Mouse (Mus musculus) ovary, adult 2 months (tissue): ENCODE results near the gene Sfta2. TPM values are rescaled to one million over a fixed set of nuclear protein-coding genes. Genes with fewer than 3 reads are reported as not detected.

Source experiments
- polyA plus RNA-seq: library from polyadenylated mRNA; depleted of rRNA; stranded (reverse); fragments of >200 nt; gene quantifications from 2 replicates; pipeline ENCODE4 v1.2.3, GENCODE M21; 2012; rRNA removed

Sfta2 gene
- polyA plus RNA-seq: 0.29 TPM in 1 of 2 replicates, not detected in the other

GRCm38 (mm10) chr17:35601249-35601648, at the start of gene Sfta2:
Gene Sfta2, plus strand, starts transcription at chr17:35601549.

DNA sequence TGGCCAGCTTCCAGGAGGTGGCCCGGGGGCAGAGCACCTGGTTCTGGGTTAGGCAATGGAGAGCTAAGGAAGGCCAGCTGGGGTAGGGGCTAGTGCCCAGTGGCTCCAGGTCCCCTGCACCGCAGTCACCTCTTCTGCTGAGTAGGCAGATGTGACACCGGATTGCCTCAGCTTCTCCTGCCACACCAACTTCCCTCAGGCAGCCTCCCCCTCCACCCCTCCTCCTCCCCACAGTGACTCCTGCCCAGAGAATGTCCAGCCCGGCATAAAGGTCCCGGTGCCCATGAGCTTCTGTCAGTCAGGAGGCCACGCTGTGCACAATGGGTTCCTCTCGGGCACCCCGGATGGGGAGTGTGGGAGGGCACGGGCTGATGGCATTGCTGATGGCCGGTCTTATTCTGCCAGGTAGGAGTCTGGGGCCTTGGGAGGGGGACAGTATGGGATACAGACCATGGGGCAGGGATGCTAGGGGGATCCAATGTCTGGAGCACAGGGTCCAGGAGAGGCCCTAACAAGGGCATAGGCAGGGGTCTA, 49.4 kb upstream of the Sfta2 start, which contains the start of gene Cdsn:
TSS of gene Cdsn (plus strand) at position 248 of the 534 bp plus-strand sequence.

DNA sequence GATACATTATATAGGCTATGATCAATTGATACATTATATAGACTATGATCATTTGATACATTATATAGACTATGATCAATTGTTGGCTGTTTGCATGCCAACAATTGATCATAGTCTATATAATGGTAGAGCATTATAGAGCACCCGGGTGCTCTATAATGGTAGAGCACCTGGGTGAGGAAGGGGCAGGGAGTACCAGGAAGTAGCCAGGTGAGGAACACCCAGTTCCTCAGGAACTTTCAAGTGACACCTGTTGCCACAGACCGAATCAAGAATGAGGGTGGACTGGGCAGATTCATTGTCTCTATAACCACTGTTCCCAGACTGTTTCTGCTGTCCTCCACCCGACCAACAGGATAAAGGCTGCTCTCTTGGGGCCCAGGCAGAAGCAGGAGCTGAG, 34.2 kb upstream of the Sfta2 start, which contains the start of gene 2300002M23Rik:
TSS of gene 2300002M23Rik (plus strand) at position 301 of the 400 bp plus-strand sequence.

DNA sequence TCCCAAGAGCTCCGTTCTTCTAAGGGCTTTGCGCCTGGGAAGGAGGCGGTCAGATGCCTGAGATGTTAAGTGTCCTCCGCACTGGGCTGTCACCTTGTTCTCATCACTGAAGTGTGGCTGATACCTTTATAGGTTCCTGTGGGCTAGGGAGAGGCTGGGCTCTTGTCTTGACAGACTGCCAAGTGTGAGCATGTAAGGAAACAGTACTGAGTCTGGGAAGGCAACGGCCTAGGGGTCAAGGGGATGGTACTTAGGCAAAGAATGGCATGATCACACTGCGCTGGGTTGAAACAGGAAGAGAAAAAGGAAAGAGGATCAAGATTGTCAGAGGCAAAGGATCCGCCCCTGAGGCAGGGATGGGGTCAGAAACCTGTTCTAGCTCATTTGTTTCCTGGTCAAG, 25.2 kb downstream of the Sfta2 start, which contains the start of gene Gm9573:
TSS of gene Gm9573 (minus strand) at position 101 of the 400 bp plus-strand sequence.

DNA sequence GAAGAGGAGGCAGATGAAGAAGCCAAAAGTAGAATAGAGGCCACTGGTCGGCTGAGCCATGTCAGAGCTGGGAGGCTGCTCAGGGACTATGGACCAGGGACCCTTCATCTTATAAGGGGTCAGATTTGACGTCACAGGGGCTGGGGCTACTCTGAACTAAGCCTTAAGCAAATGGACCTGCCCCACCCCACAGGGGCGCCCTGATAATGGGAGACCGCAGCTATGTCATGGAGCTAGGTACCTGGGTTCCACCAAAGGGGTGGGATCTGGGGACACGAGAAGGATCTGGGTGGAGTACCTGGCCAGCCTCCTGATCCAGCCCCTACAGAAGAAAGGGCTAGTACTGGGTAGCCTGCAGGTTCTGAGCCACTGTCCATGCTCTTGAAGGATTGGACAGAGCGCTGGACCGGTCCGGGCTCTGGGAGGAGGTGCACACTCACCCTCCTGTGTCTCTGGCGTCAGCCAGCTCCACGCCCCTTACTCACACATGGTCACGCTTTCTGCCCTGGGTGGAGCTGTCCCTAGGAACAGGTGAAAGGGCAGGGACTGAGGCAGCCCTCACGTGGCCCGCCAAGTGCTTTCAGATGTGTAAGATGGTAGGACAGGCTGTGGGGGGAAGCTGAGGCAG, 42.4 kb downstream of the Sfta2 start, which contains the start of gene Mucl3:
TSS of gene Mucl3 (minus strand) at position 87 of the 628 bp plus-strand sequence.

DNA sequence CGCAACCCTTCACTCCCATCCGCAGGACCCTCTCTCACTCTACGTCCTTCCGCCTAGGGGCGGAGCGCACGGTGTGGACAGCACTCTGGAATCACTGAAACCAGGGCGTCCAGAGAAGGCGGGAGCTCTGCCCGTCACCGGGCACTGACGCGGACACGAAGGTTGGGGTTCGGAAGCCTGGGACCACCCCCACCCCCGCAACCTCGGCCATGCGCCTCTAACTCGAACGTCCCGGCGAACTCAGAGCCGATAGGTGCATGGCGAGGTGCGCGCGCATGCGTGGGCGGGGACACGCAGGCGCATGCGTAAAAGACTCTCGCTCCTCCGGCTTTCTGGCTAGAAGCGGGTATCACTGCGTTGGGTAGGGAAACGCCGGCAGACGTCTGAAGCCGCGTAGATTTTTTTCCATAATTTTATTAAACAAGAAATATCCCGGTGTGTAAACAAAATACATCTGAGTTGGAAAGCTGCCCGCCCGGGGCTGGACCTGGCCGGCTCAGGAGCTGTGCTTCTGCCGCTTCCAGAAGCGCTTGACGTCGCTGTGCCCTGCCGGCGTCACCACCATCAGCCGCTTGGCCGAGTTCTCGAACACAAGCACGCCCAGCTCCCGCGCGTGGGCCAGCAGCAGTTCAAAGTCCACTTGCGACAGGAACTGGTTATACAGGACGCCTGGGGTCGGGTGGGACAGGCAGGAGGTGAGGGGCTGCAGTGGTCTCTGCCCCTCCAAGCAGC, 66.2 kb downstream of the Sfta2 start, which contains the start of gene Vars2:
TSS of gene Vars2 (minus strand) at position 259 of the 732 bp plus-strand sequence.

GRCm38 (mm10) chr17:35673416-35674035, 72.2 kb downstream of the Sfta2 start, which contains the start of gene Gtf2h4:
Gene Gtf2h4, minus strand, starts transcription at chr17:35673739.

Other genes with a start within 250 kb of the Sfta2 start
- gene H2-Q4, start 221.9 kb upstream of the Sfta2 start, polyA plus RNA-seq: 77.6 and 85.0 TPM in 2 replicates
- 20.9 and 39.7 TPM in 2 replicates for gene H2-Q6, start 176.7 kb upstream of the Sfta2 start, polyA plus RNA-seq
- gene H2-Q7, start 162.4 kb upstream of the Sfta2 start, polyA plus RNA-seq: 52.3 and 110 TPM in 2 replicates
- 23.2 and 37.6 TPM in 2 replicates for gene H2-Q10, start 131.5 kb upstream of the Sfta2 start, polyA plus RNA-seq
- 4.1 and 4.2 TPM in 2 replicates for gene Pou5f1, start 95.5 kb upstream of the Sfta2 start, polyA plus RNA-seq
- 14.8 and 18.4 TPM in 2 replicates for gene Tcf19, start 84.7 kb upstream of the Sfta2 start, polyA plus RNA-seq
- gene Cchcr1, start 84.4 kb upstream of the Sfta2 start, polyA plus RNA-seq: 14.6 and 15.2 TPM in 2 replicates
- 0.27 and 0.47 TPM in 2 replicates for gene Psors1c2, start 68.3 kb upstream of the Sfta2 start, polyA plus RNA-seq
- 7.0 and 11.7 TPM in 2 replicates for gene Cdsn, start 49.4 kb upstream of the Sfta2 start, polyA plus RNA-seq
- 13.8 and 15.5 TPM in 2 replicates for gene 2300002M23Rik, start 34.1 kb upstream of the Sfta2 start, polyA plus RNA-seq
- gene Gm9573, start 25.1 kb downstream of the Sfta2 start, polyA plus RNA-seq: not detected in 2 replicates
- gene Mucl3, start 42.1 kb downstream of the Sfta2 start, polyA plus RNA-seq: 0.17 TPM in 1 of 2 replicates, not detected in the other
- 71.0 and 77.4 TPM in 2 replicates for gene Vars2, start 66.0 kb downstream of the Sfta2 start, polyA plus RNA-seq
- gene Gtf2h4, start 72.2 kb downstream of the Sfta2 start, polyA plus RNA-seq: 35.2 and 36.6 TPM in 2 replicates
- 131 and 142 TPM in 2 replicates for gene Ddr1, start 103.1 kb downstream of the Sfta2 start, polyA plus RNA-seq
- 47.8 and 66.0 TPM in 2 replicates for gene Ier3, start 220.1 kb downstream of the Sfta2 start, polyA plus RNA-seq
- 78.1 and 82.9 TPM in 2 replicates for gene Flot1, start 221.7 kb downstream of the Sfta2 start, polyA plus RNA-seq
- 710 and 975 TPM in 2 replicates for gene Tubb5, start 236.8 kb downstream of the Sfta2 start, polyA plus RNA-seq
- 8.5 and 10.1 TPM in 2 replicates for gene Mdc1, start 240.0 kb downstream of the Sfta2 start, polyA plus RNA-seq